Mouse (Mus musculus) neural tube, embryonic 13.5 days (tissue): ENCODE measurements around the gene Naxd. TPM values are rescaled to one million over a fixed set of nuclear protein-coding genes. Genes with fewer than 3 reads are reported as not detected.
"Not testable (repeated sequence)": the region's sequence is repeated elsewhere in the genome, so short reads cannot be mapped to it uniquely, and the experiment has no call there.

Experiments used
- ATAC-seq: fragments of 200-750 bp; cut with Nextera tagmentation; 2 replicates; pipeline ENCODE4 v1.8.0; 2017; ENCODE audit warnings: low read depth, mild to moderate bottlenecking, moderate TSS enrichment, moderate library complexity
- H3K27ac ChIP-seq: fragments of 300-500 bp; sonication (generic); replicated peaks from 2 replicates; pipeline ENCODE4 v1.5.1; 2015; ENCODE audit warnings: moderate library complexity, mild to moderate bottlenecking, inconsistent platforms
- H3K27me3 ChIP-seq: fragments of 300-500 bp; sonication (generic); 2 replicates; pipeline ENCODE4 v1.6.1; 2015; ENCODE audit warnings: mild to moderate bottlenecking, inconsistent platforms
- H3K36me3 ChIP-seq: fragments of 300-500 bp; sonication (generic); 2 replicates; pipeline ENCODE4 v1.6.1; 2015; ENCODE audit warnings: mild to moderate bottlenecking, inconsistent platforms
- H3K4me1 ChIP-seq: fragments of 300-500 bp; sonication (generic); replicated peaks from 2 replicates; pipeline ENCODE4 v1.6.1; 2015; ENCODE audit warnings: inconsistent platforms
- H3K4me2 ChIP-seq: fragments of 300-500 bp; sonication (generic); 2 replicates; pipeline ENCODE4 v1.6.1; 2015; ENCODE audit warnings: inconsistent platforms, mild to moderate bottlenecking, moderate library complexity
- H3K4me3 ChIP-seq: fragments of 300-500 bp; sonication (generic); 2 replicates; pipeline ENCODE4 v1.5.1; 2015; ENCODE audit warnings: mild to moderate bottlenecking, inconsistent platforms
- H3K9ac ChIP-seq: fragments of 300-500 bp; sonication (generic); 2 replicates; pipeline ENCODE4 v1.6.1; 2015; ENCODE audit warnings: moderate library complexity, mild to moderate bottlenecking, inconsistent platforms
- H3K9me3 ChIP-seq: fragments of 300-500 bp; sonication (generic); 2 replicates; pipeline ENCODE4 v1.6.1; 2016; ENCODE audit warnings: inconsistent platforms
- WGBS: fragments of 180-500 bp; shearing (Covaris S2); methylation state at CpG from one replicate; pipeline ENCODE4 v1.1.7; 2015; 5-methylcytosine and 5-hydroxymethylcytosine counted together
- polyA plus RNA-seq: library from polyadenylated mRNA; unstranded; fragments of >200 nt; fragmentation: Nextera tagmentation; extraction: Ambion mirVana; gene quantifications from 2 replicates; pipeline ENCODE4 v1.2.1, GENCODE M21; 2015

The Naxd gene
- polyA plus RNA-seq, 1 experiment from 2014 or later, result 150 TPM

DNA sequence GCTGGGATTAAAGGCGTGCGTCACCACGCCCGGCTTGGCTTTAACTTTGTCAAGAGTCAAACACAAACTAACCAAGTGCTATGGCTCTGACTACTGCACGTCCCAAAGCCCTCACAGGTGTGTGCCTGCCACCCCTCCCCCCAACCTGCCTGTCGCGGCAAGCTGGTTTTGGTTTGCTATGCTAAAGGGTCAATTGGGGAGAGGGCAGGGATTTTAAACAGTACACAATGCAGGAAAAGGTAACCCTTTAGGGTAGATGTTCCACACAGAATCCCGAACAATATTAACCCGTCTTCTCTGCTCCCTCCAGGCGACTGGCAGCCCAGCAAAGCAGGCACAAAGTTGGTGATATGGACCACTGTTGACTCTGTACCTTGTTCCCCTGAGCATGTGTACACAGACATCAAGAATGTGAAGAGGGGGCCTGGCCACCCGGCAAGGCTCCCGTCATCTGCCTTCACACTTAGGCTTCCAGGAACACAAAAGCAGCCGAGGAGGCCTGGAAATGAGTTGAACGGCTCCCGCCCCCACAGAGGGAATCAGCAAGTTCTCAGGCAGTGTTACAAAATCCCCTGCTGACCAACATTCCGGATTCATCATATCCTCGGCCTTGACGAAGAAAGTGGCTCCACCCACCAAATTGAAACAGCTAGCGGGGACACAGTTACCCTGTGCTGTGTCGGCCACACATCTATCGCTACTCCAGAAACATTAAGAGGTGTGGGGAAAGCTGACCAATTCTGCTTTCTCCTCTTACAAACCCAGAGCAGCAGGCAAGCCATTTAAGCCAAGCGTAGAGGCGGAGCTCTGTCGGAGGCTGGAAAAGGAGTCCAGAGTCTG is 20.7 kb upstream of the Naxd start:
- WGBS, result 7% methylated on average over 24 of the region's 24 CpGs
- H3K9me3 ChIP-seq, result no peaks in the 10 kb centered on the region
- H3K4me3 ChIP-seq, result peak overlapping the region; percentile 49
- H3K36me3 ChIP-seq, result no peaks in the 10 kb centered on the region
- H3K27me3 ChIP-seq, result peaks cover 85% of the 10 kb centered on the region
- ATAC-seq, result no peak
- H3K4me1 ChIP-seq, result peaks cover 26% of the 10 kb centered on the region
- H3K4me2 ChIP-seq, result peak overlapping the region; percentile 97
- H3K27ac ChIP-seq, result no peak overlapping the region
- H3K9ac ChIP-seq, result no peak overlapping the region

- H3K9ac ChIP-seq, result no peak overlapping the region
- no peaks in the 10 kb centered on the region for H3K9me3 ChIP-seq
- H3K36me3 ChIP-seq, result no peaks in the 10 kb centered on the region
- WGBS, result 8% methylated on average over 9 of the region's 9 CpGs
- H3K27ac ChIP-seq, result no peak overlapping the region
- H3K4me3 ChIP-seq, result peak overlapping the region; percentile 49
- peak overlapping the region; percentile 97 for H3K4me2 ChIP-seq
- H3K27me3 ChIP-seq, result peaks cover 88% of the 10 kb centered on the region
- ATAC-seq, result no peak
- peaks cover 26% of the 10 kb centered on the region for H3K4me1 ChIP-seq
Measured at GRCm38 (mm10) chr8:11477178-11477553, 20.1 kb upstream of the Naxd start.

- peaks cover 91% of the 10 kb centered on the region for H3K27me3 ChIP-seq
- peak; percentile 74 for ATAC-seq
Measured at GRCm38 (mm10) chr8:11477811-11478761, 19.2 kb upstream of the Naxd start, which contains the start of gene Rab20. Gene Rab20 (minus strand): TSS chr8:11478710.

GRCm38 (mm10) chr8:11478807-11479527 is 18.3 kb upstream of the Naxd start:
- Histone ChIP-seq H3K4me1 (peaks cover 26% of the 10 kb centered on the region), H3K4me2 (peak overlapping the region; percentile 97), H3K9ac (no peak overlapping the region), H3K36me3 (no peaks in the 10 kb centered on the region), H3K4me3 (peak overlapping the region; percentile 49), H3K27me3 (peaks cover 83% of the 10 kb centered on the region), H3K27ac (no peak overlapping the region), H3K9me3 (no peaks in the 10 kb centered on the region)
- WGBS, result 1% methylated on average over 21 of the region's 23 CpGs
- ATAC-seq, result peak; percentile 32; the same call in 1 of the 2 replicates

More at GRCm38 (mm10) chr8:11477811-11478761, 19.2 kb upstream of the Naxd start, which contains the start of gene Rab20:
- under 1% methylated on average over 69 of the region's 69 CpGs for WGBS
- peak within 1 kb of the TSS; percentile 56 for H3K9ac ChIP-seq
- peaks cover 26% of the 10 kb centered on the region for H3K4me1 ChIP-seq
- no peaks in the 10 kb centered on the region for H3K9me3 ChIP-seq
- peak within 1 kb of the TSS; percentile 49 for H3K4me3 ChIP-seq
- H3K36me3 ChIP-seq, result no peaks in the 10 kb centered on the region
- H3K4me2 ChIP-seq, result peak within 1 kb of the TSS; percentile 97
- no peak within 1 kb of the TSS for H3K27ac ChIP-seq

DNA sequence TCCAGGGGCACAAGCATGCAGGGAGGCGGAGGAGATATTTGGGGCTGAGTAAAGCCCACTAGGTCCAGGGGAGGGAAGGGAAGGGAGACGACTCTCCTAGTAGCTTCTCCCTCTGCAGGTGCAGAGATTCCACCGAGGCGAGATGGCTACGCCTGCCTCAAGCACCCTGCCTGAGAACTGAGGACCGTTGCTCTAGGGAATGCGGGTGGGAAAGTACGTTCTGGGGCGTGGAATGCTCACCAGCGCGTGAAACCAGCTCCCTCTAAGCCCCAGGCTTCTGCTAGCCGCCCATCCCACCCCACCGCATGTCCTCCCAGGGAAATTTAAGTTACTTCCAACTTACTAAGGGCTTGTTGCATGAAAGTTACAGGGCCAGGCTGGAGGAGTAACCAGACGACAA is 17.7 kb upstream of the Naxd start:
- no peak overlapping the region for H3K9ac ChIP-seq
- H3K36me3 ChIP-seq, result no peaks in the 10 kb centered on the region
- WGBS, result 5% methylated on average over 14 of the region's 14 CpGs
- no peaks in the 10 kb centered on the region for H3K9me3 ChIP-seq
- H3K27me3 ChIP-seq, result peaks cover 77% of the 10 kb centered on the region
- H3K27ac ChIP-seq, result no peak overlapping the region
- H3K4me1 ChIP-seq, result peaks cover 26% of the 10 kb centered on the region
- H3K4me2 ChIP-seq, result 0 out of 2 replicates have a peak overlapping the region, but pooled peaks have one; percentile 97
- H3K4me3 ChIP-seq, result no peak overlapping the region
- ATAC-seq, result no peak

GRCm38 (mm10) chr8:11481876-11482275 is 15.4 kb upstream of the Naxd start:
- 60% methylated on average over 3 of the region's 3 CpGs for WGBS
- Histone ChIP-seq H3K9me3 (no peaks in the 10 kb centered on the region), H3K4me2 (no peak overlapping the region), H3K4me1 (peaks cover 19% of the 10 kb centered on the region), H3K36me3 (no peaks in the 10 kb centered on the region), H3K27ac (no peak overlapping the region), H3K4me3 (no peak overlapping the region), H3K9ac (no peak overlapping the region), H3K27me3 (peaks cover 54% of the 10 kb centered on the region)
- ATAC-seq, result no peak

- H3K4me3 ChIP-seq, result no peak overlapping the region
- peaks cover 15% of the 10 kb centered on the region for H3K4me1 ChIP-seq
- no peaks in the 10 kb centered on the region for H3K9me3 ChIP-seq
- H3K27me3 ChIP-seq, result peaks cover 48% of the 10 kb centered on the region
- no peak overlapping the region for H3K4me2 ChIP-seq
- no peak for ATAC-seq
- no peak overlapping the region for H3K9ac ChIP-seq
- WGBS, result 65% methylated on average over 3 of the region's 3 CpGs
- no peaks in the 10 kb centered on the region for H3K36me3 ChIP-seq
- H3K27ac ChIP-seq, result no peak overlapping the region
Measured at GRCm38 (mm10) chr8:11482537-11482936, 14.8 kb upstream of the Naxd start.

GRCm38 (mm10) chr8:11486142-11486541 is 11.2 kb upstream of the Naxd start:
- no peak for ATAC-seq
- peaks cover 30% of the 10 kb centered on the region for H3K27me3 ChIP-seq
- no peak overlapping the region for H3K9ac ChIP-seq
- no peaks in the 10 kb centered on the region for H3K36me3 ChIP-seq
- no peaks in the 10 kb centered on the region for H3K9me3 ChIP-seq
- no peak overlapping the region for H3K4me3 ChIP-seq
- no peak overlapping the region for H3K27ac ChIP-seq
- H3K4me2 ChIP-seq, result no peak overlapping the region
- no peaks in the 10 kb centered on the region for H3K4me1 ChIP-seq
- 30% methylated on average over 7 of the region's 7 CpGs for WGBS

- H3K27ac ChIP-seq, result no peak overlapping the region
- H3K27me3 ChIP-seq, result peaks cover 25% of the 10 kb centered on the region
- no peaks in the 10 kb centered on the region for H3K36me3 ChIP-seq
- H3K4me1 ChIP-seq, result no peaks in the 10 kb centered on the region
- no peak overlapping the region for H3K4me2 ChIP-seq
- no peak for ATAC-seq
- H3K9me3 ChIP-seq, result no peaks in the 10 kb centered on the region
- no peak overlapping the region for H3K4me3 ChIP-seq
- no peak overlapping the region for H3K9ac ChIP-seq
- 80% methylated on average over 4 of the region's 4 CpGs for WGBS
Measured at GRCm38 (mm10) chr8:11487229-11487628, 10.1 kb upstream of the Naxd start.

DNA sequence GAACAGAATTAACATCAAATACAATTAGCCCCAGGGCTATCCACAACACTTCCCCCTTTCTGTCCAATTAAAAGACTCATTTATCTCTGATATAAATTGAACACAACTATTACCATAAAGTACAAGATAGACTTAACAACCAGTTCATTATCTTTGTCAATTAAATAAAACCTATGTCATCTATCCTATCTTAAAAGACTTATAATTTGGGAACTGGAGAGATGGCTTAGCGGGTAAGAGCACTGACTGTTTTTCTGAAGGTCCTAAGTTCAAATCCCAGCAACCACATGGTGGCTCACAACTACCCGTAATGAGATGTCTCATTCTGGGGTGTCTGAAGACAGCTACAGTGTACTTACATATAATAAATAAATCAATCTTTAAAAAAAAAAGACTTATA is 5.0 kb upstream of the Naxd start:
- ATAC-seq, H3K27ac ChIP-seq, H3K9ac ChIP-seq, H3K4me2 ChIP-seq, H3K9me3 ChIP-seq, H3K4me3 ChIP-seq, H3K36me3 ChIP-seq, H3K4me1 ChIP-seq: not testable (repeated sequence)
- H3K27me3 ChIP-seq, result peaks cover 52% of the 10 kb centered on the region
- WGBS, result 86% methylated on average over 2 of the region's 2 CpGs

DNA sequence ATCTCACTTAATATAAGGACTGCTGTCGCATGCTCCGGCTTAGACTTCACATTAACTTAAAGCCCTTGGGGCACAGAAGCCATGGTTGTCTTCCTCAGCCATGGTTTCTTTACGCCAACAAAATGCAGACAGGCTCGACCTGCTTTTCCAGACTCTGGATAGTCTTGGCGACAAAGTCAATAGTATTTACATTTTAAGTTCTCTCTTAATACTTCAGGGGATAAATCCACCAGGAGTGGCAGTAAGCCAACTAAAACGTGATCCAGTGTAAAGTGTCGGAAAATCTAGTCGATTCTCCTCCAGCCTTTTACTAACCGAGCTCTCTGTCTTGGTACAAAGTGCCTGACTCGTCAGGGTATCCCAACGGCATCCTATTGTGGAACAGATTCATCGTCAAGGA is 975 bp downstream of the Naxd start:
- H3K4me3 ChIP-seq, result peak overlapping the region; percentile 84
- peaks cover 30% of the 10 kb centered on the region for H3K4me1 ChIP-seq
- peak overlapping the region; percentile 69 for H3K4me2 ChIP-seq
- H3K36me3 ChIP-seq, result peaks cover 13% of the 10 kb centered on the region
- no peaks in the 10 kb centered on the region for H3K9me3 ChIP-seq
- ATAC-seq, result no peak
- peak overlapping the region; percentile 91; the same call in 1 of the 2 replicates for H3K27ac ChIP-seq
- H3K9ac ChIP-seq, result peak overlapping the region; percentile 91; the same call in 1 of the 2 replicates
- 83% methylated on average over 12 of the region's 12 CpGs for WGBS
- H3K27me3 ChIP-seq, result peaks cover 25% of the 10 kb centered on the region
